Mouse (Mus musculus) embryonic stem cell, embryonic (primary cell): ENCODE data around the gene Avpi1.

Experiments
- CTCF ChIA-PET, 4 experiments: fragments of 300-600 bp in 2 of 4; fragments of 350-600 bp in 2 of 4; sonication (Branson Sonifier 250); formaldehyde crosslinking; loops; one replicate each; lab custom pipeline; 2022; ENCODE audit warnings: inconsistent platforms in 2 of 4; lab: Charles Lee
- POLR2A ChIA-PET, 4 experiments: fragments of 300-600 bp in 2 of 4; fragments of 350-600 bp in 2 of 4; sonication (Branson Sonifier 250); formaldehyde crosslinking; loops; one replicate each; lab custom pipeline; 2022; ENCODE audit warnings: antibody characterized with exemption in 4 of 4, inconsistent platforms in 1 of 4; lab: Charles Lee

The Avpi1 gene

GRCm38 (mm10) chr19:42128787-42129508 lies at the start of gene Avpi1:
TSS of gene Avpi1 (minus strand) at chr19:42129059.
- CTCF ChIA-PET: interaction anchor here (0.6 to 3.3 kb wide), 17 partner anchors 11 to 327 kb away, joined by 3 to 32 read pairs (median 4); partner anchors contain the start of genes Ankrd2 (in 1 of the 4), Arhgap19 (in 1 of the 4) and Marveld1 (in 1 of the 4)
- POLR2A ChIA-PET: interaction anchor here in 3 of 4 experiments (0.5 to 15.0 kb wide), 87 partner anchors 7 to 1403 kb away, joined by 3 to 403 read pairs (median 5); partner anchors contain the start of genes Marveld1 (in 3 of the 3), Pi4k2a (in 3 of the 3), Crtac1 (in 2 of the 3) and Exosc1 (in 2 of the 3)

GRCm38 (mm10) chr19:42177461-42177860 lies 48.6 kb upstream of the Avpi1 start:
- ChIA-PET POLR2A (interaction anchor here in 2 of 4 experiments (0.7 to 1.2 kb wide), 3 partner anchors 142 to 435 kb away, joined by 3 to 4 read pairs (median 3); partner anchors contain the start of gene Loxl4 (in 1 of the 2)), CTCF (interaction anchor here in 1 of 4 experiments (0.9 kb wide), 1 partner anchor 133 kb away, joined by 3 read pairs; no protein-coding TSS in a partner anchor)

- ChIA-PET CTCF (interaction anchor here in 1 of 4 experiments (0.6 to 1.7 kb wide), 4 partner anchors 11 to 254 kb away, joined by 3 to 5 read pairs (median 4); partner anchors contain the start of gene Ankrd2), POLR2A (interaction anchor here in 3 of 4 experiments (0.6 to 0.7 kb wide), 3 partner anchors 25 to 435 kb away, joined by 3 to 4 read pairs (median 3); partner anchors contain the start of gene Loxl4 (in 1 of the 3))
Measured at GRCm38 (mm10) chr19:42176841-42177240, 48.0 kb upstream of the Avpi1 start.

GRCm38 (mm10) chr19:42170025-42170969 lies 41.4 kb upstream of the Avpi1 start:
- POLR2A ChIA-PET: interaction anchor here in 3 of 4 experiments (0.6 to 3.8 kb wide), 73 partner anchors 9 to 638 kb away, joined by 3 to 24 read pairs (median 5); partner anchors contain the start of genes Avpi1 (in 3 of the 3), Pi4k2a (in 3 of the 3), Exosc1 (in 2 of the 3) and Hoga1 (in 2 of the 3)
- CTCF ChIA-PET: interaction anchor here (0.6 to 8.4 kb wide), 38 partner anchors 12 to 611 kb away, joined by 3 to 79 read pairs (median 4); partner anchors contain the start of genes Ankrd2 (in 2 of the 4), Hoga1 (in 2 of the 4), Avpi1 (in 1 of the 4) and Hps1 (in 1 of the 4)

- CTCF ChIA-PET: interaction anchor here (0.6 to 8.4 kb wide), 19 partner anchors 13 to 618 kb away, joined by 3 to 79 read pairs (median 6); partner anchors contain the start of genes Ankrd2 (in 2 of the 4), Hoga1 (in 1 of the 4) and Marveld1 (in 1 of the 4)
- POLR2A ChIA-PET: interaction anchor here in 3 of 4 experiments (0.6 to 3.8 kb wide), 39 partner anchors 10 to 610 kb away, joined by 3 to 24 read pairs (median 5); partner anchors contain the start of genes Avpi1 (in 3 of the 3), Pi4k2a (in 2 of the 3), Exosc1 (in 1 of the 3) and Hoga1 (in 1 of the 3)
Measured at GRCm38 (mm10) chr19:42169322-42169975, 40.6 kb upstream of the Avpi1 start.

- POLR2A ChIA-PET: interaction anchor here in 2 of 4 experiments (1.1 to 4.4 kb wide), 4 partner anchors 12 to 96 kb away, joined by 3 to 17 read pairs (median 4); partner anchors contain the start of genes Marveld1 (in 1 of the 2) and Pi4k2a (in 1 of the 2)
- CTCF ChIA-PET: interaction anchor here in 2 of 4 experiments (1.1 to 8.4 kb wide), 3 partner anchors 15 to 132 kb away, joined by 4 to 79 read pairs (median 4); partner anchors contain the start of gene Marveld1 (in 1 of the 2)
Measured at GRCm38 (mm10) chr19:42167489-42167888, 38.6 kb upstream of the Avpi1 start.

GRCm38 (mm10) chr19:42166766-42167165 lies 37.9 kb upstream of the Avpi1 start:
- ChIA-PET CTCF (interaction anchor here (0.5 to 8.4 kb wide), 50 partner anchors 9 to 604 kb away, joined by 3 to 79 read pairs (median 4); partner anchors contain the start of genes Hoga1 (in 4 of the 4), Ankrd2 (in 3 of the 4), 4933411K16Rik (in 2 of the 4) and Avpi1 (in 2 of the 4)), POLR2A (interaction anchor here (0.7 to 4.4 kb wide), 15 partner anchors 9 to 131 kb away, joined by 3 to 18 read pairs (median 5); partner anchors contain the start of genes Marveld1 (in 2 of the 4), Ankrd2 (in 1 of the 4) and Pi4k2a (in 1 of the 4))

GRCm38 (mm10) chr19:42166130-42166529 lies 37.3 kb upstream of the Avpi1 start:
- CTCF ChIA-PET: interaction anchor here (0.5 to 8.4 kb wide), 66 partner anchors 8 to 1404 kb away, joined by 3 to 79 read pairs (median 4); partner anchors contain the start of genes Ankrd2 (in 4 of the 4), Hoga1 (in 4 of the 4), Pi4k2a (in 3 of the 4) and 4933411K16Rik (in 2 of the 4)
- POLR2A ChIA-PET: interaction anchor here (0.6 to 4.4 kb wide), 26 partner anchors 9 to 130 kb away, joined by 3 to 18 read pairs (median 4); partner anchors contain the start of genes Marveld1 (in 2 of the 4), Ankrd2 (in 1 of the 4), Avpi1 (in 1 of the 4) and Pi4k2a (in 1 of the 4)

- CTCF ChIA-PET: interaction anchor here (0.6 to 8.4 kb wide), 8 partner anchors 12 to 129 kb away, joined by 3 to 79 read pairs (median 3); partner anchors contain the start of genes Ankrd2 (in 1 of the 4) and Marveld1 (in 1 of the 4)
- POLR2A ChIA-PET: interaction anchor here in 3 of 4 experiments (1.1 to 4.4 kb wide), 6 partner anchors 12 to 74 kb away, joined by 3 to 18 read pairs (median 12); partner anchors contain the start of genes Marveld1 (in 2 of the 3), Avpi1 (in 1 of the 3) and Pi4k2a (in 1 of the 3)
Measured at GRCm38 (mm10) chr19:42164188-42164587, 35.3 kb upstream of the Avpi1 start.

- CTCF ChIA-PET: interaction anchor here in 3 of 4 experiments (0.6 to 8.4 kb wide), 6 partner anchors 12 to 128 kb away, joined by 3 to 79 read pairs (median 9); partner anchors contain the start of genes Ankrd2 (in 1 of the 3) and Marveld1 (in 1 of the 3)
- POLR2A ChIA-PET: interaction anchor here in 3 of 4 experiments (0.5 to 2.9 kb wide), 4 partner anchors 11 to 34 kb away, joined by 3 to 18 read pairs (median 8); partner anchors contain the start of genes Avpi1 (in 1 of the 3) and Marveld1 (in 1 of the 3)
Measured at GRCm38 (mm10) chr19:42163764-42164163, 34.9 kb upstream of the Avpi1 start, which contains the start of gene Zfyve27. TSS of gene Zfyve27 (plus strand) at chr19:42163951.

GRCm38 (mm10) chr19:42158246-42159017 lies 29.6 kb upstream of the Avpi1 start:
- POLR2A ChIA-PET: interaction anchor here in 3 of 4 experiments (0.5 to 4.1 kb wide), 32 partner anchors 9 to 387 kb away, joined by 3 to 24 read pairs (median 4); partner anchors contain the start of genes Avpi1 (in 3 of the 3), Marveld1 (in 2 of the 3) and Pi4k2a (in 1 of the 3)
- CTCF ChIA-PET: interaction anchor here in 3 of 4 experiments (0.6 to 1.5 kb wide), 10 partner anchors 8 to 219 kb away, joined by 3 to 5 read pairs (median 4); partner anchors contain the start of genes Ankrd2 (in 1 of the 3) and Avpi1 (in 1 of the 3)

GRCm38 (mm10) chr19:42157493-42158237 lies 28.8 kb upstream of the Avpi1 start:
- ChIA-PET POLR2A (interaction anchor here (0.5 to 4.1 kb wide), 30 partner anchors 8 to 386 kb away, joined by 3 to 24 read pairs (median 4); partner anchors contain the start of genes Avpi1 (in 3 of the 4), Marveld1 (in 2 of the 4) and Pi4k2a (in 1 of the 4)), CTCF (interaction anchor here in 2 of 4 experiments (0.6 to 1.5 kb wide), 7 partner anchors 9 to 512 kb away, joined by 3 to 5 read pairs (median 4); partner anchors contain the start of gene Ankrd2 (in 1 of the 2))

GRCm38 (mm10) chr19:42151990-42152389 lies 23.1 kb upstream of the Avpi1 start:
- CTCF ChIA-PET: interaction anchor here (0.5 to 7.8 kb wide), 88 partner anchors 9 to 647 kb away, joined by 3 to 79 read pairs (median 4); partner anchors contain the start of genes Ankrd2 (in 3 of the 4), Hoga1 (in 3 of the 4), Avpi1 (in 2 of the 4) and Pi4k2a (in 2 of the 4)
- POLR2A ChIA-PET: interaction anchor here (0.7 to 19.8 kb wide), 41 partner anchors 10 to 252 kb away, joined by 3 to 403 read pairs (median 4); partner anchors contain the start of genes Avpi1 (in 3 of the 4), Pi4k2a (in 3 of the 4), Ankrd2 (in 2 of the 4) and 4933411K16Rik (in 1 of the 4)
